Mouse (Mus musculus): ENCODE results near the gene Hmgn2. TPM values are rescaled to one million over a fixed set of nuclear protein-coding genes. Genes with fewer than 3 reads are reported as not detected.

The Hmgn2 gene
- total and polyA plus RNA-seq, 2 experiments from 2014 or later: 195 to 1,094 TPM

DNA sequence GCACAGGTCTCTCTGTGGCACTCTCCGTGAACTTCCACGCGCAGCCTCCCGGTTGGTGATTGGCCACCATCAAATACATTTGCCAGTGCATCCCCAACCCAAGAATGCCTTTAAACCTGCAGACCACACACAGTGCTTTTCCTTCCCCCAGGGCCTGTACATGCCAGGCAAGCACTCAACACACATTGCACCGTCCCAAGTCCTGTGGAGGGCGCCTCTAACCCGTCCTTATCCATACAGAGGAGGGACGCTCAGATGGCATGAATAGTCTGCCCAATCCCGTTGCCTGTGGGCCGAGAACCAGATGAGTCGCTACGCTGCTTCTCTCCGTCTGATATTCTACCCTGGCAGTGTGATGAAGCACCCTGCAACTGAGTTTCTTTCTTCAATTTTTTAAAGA lies 14.5 kb upstream of the Hmgn2 start:
- H3K4me3 ChIP-seq (ENCODE audit: low read length): no peak overlapping the region
- H3K27ac ChIP-seq: no peak overlapping the region
- ATAC-seq (no peak), DNase-seq (ENCODE audit: low spot score) (no peak)
- H3K27me3 ChIP-seq (ENCODE audit: insufficient read depth, low read length): no peaks in the 10 kb centered on the region
- 84% methylated on average over 13 of the region's 13 CpGs for WGBS
- TF ChIP-seq CTCF (IDR thresholded peaks at IDR 0.05; ENCODE audit: low read depth): peak; percentile 2; the same call in 1 of the 2 replicates
- peaks cover 27% of the 10 kb centered on the region; the same call in 1 of the 2 replicates for H3K36me3 ChIP-seq (ENCODE audit: insufficient read depth, low read length)
- no peak overlapping the region for H3K9ac ChIP-seq (replicated peaks; ENCODE audit: low read length)
- no peaks in the 10 kb centered on the region for H3K4me1 ChIP-seq (ENCODE audit: insufficient read depth, low read length)
- H3K9me3 ChIP-seq (ENCODE audit: low read length): no peaks in the 10 kb centered on the region
- H3K4me2 ChIP-seq (ENCODE audit: low read depth, low read length): no peak overlapping the region

DNA sequence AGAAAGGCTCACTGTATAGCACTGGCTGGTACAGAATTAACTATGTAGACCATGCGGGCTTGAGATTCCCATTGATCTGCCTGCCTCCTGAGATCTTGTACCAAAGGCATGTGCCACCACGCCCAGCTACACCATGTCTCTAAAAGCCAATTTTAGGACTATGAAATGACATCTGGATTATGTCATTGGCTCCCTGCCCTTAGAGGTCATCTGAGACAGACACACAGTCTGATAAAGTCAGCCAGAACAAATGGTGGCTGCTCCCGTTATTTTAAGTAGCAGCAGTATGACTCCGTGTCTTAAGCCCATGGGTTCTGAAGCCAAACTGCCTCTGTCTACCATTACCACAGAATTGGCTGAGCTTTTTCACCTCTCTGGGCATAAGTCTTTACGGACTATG lies 12.0 kb upstream of the Hmgn2 start:
- TF ChIP-seq CTCF (IDR thresholded peaks at IDR 0.05; ENCODE audit: low read depth): no peak
- Histone ChIP-seq H3K4me3 (ENCODE audit: low read length) (no peak overlapping the region), H3K4me2 (ENCODE audit: low read depth, low read length) (no peak overlapping the region), H3K9ac (replicated peaks; ENCODE audit: low read length) (no peak overlapping the region), H3K27me3 (ENCODE audit: insufficient read depth, low read length) (no peaks in the 10 kb centered on the region), H3K36me3 (ENCODE audit: insufficient read depth, low read length) (peaks cover 27% of the 10 kb centered on the region; the same call in 1 of the 2 replicates), H3K9me3 (ENCODE audit: low read length) (no peaks in the 10 kb centered on the region), H3K27ac (no peak overlapping the region), H3K4me1 (ENCODE audit: insufficient read depth, low read length) (no peaks in the 10 kb centered on the region)
- DNase-seq (ENCODE audit: low spot score) (no peak), ATAC-seq (no peak)
- 90% methylated on average over 5 of the region's 5 CpGs for WGBS

DNA sequence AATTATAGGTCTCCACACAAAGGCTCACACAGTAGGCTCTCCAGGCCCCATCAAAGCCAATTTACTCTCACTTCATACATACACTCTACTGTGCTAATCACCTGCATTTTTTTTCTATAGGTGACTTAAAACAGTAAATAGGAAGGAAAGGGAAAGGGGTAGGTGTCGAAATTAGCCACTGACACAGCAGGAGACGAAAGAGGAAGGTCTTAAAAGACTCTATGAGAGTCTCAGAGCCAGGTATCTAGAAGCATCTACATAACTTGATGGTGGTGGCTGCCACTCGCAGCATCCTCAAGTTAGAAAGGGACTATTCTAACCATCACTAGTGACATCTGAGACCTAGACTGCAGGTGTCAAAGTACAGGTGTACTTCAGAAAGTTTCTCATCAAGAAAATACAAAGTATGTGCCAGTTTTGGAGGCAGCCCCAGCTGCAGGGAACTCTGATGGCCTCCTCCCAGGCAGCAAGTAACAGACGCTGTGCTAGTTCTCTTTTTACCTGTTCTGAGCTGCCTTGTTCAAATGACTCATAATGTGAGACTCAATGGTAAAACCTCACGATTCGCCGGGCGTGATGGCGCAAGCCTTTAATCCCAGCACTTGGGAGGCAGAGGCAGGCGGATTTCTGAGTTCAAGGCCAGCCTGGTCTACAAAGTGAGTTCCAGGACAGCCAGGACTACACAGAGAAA lies 9.7 kb upstream of the Hmgn2 start:
- no peak overlapping the region for H3K27ac ChIP-seq
- WGBS: 94% methylated on average over 10 of the region's 10 CpGs
- no peaks in the 10 kb centered on the region for H3K9me3 ChIP-seq (ENCODE audit: low read length)
- no peak for DNase-seq (ENCODE audit: low spot score)
- H3K9ac ChIP-seq (replicated peaks; ENCODE audit: low read length): no peak overlapping the region
- H3K4me2 ChIP-seq (ENCODE audit: low read depth, low read length): no peak overlapping the region
- H3K27me3 ChIP-seq (ENCODE audit: insufficient read depth, low read length): no peaks in the 10 kb centered on the region
- H3K36me3 ChIP-seq (ENCODE audit: insufficient read depth, low read length): peaks cover 30% of the 10 kb centered on the region; the same call in 1 of the 2 replicates
- no peak overlapping the region for H3K4me3 ChIP-seq (ENCODE audit: low read length)
- no peak for ATAC-seq
- TF ChIP-seq CTCF (IDR thresholded peaks at IDR 0.05; ENCODE audit: low read depth): no peak
- no peaks in the 10 kb centered on the region for H3K4me1 ChIP-seq (ENCODE audit: insufficient read depth, low read length)

DNA sequence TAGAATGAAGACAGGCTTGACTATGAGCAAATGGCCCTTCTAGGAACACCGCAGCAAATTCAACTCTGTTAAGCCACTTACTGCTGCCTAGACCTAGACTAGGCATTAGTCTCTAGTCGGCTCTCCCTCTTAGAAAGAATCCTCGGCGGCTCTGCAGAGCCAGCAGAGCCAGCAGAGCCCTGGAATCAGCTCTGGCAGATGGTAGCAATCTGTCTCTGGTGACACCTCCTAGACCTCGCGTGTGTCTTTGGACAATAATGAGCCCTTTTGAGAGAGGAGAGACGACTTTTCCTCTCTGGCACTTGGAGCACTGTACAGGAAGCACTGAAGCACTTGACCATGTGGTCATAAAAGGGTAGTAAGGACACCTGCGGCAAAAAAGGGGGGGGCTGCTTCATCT lies 3.3 kb upstream of the Hmgn2 start:
- ATAC-seq (no peak), DNase-seq (ENCODE audit: low spot score) (peak; percentile 57)
- Histone ChIP-seq H3K4me1 (ENCODE audit: insufficient read depth, low read length) (peaks cover 17% of the 10 kb centered on the region; the same call in 1 of the 2 replicates), H3K4me2 (ENCODE audit: low read depth, low read length) (no peak overlapping the region), H3K27me3 (ENCODE audit: insufficient read depth, low read length) (no peaks in the 10 kb centered on the region), H3K36me3 (ENCODE audit: insufficient read depth, low read length) (peaks cover 6% of the 10 kb centered on the region; the same call in 1 of the 2 replicates), H3K9ac (replicated peaks; ENCODE audit: low read length) (no peak overlapping the region), H3K27ac (0 out of 2 replicates have a peak overlapping the region, but pooled peaks have one; percentile 100), H3K9me3 (ENCODE audit: low read length) (no peaks in the 10 kb centered on the region), H3K4me3 (ENCODE audit: low read length) (no peak overlapping the region)
- 50% methylated on average over 8 of the region's 8 CpGs for WGBS
- TF ChIP-seq CTCF (IDR thresholded peaks at IDR 0.05; ENCODE audit: low read depth): no peak

DNA sequence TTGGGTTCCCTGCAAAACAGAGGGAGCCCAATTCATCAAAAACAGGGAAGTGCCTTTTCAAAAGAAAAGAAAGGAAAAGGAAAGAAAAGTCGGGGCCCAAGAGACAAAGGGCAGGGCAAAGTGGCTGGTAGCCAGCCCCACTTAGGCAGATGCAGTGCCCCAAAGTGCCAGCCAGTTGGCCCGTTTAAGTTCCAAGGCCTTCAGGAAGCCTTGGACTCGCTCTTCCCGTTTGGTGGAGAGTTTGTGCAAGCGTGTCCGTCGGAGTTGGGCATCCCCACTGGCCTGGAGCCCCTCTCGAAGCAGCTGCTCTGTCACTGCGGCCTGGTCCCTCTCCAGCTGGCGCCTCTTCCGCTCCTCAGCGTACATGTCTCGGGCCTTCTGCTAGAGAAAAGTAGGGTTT lies 2.4 kb upstream of the Hmgn2 start:
- Histone ChIP-seq H3K9me3 (ENCODE audit: low read length) (no peaks in the 10 kb centered on the region), H3K27ac (peak overlapping the region; percentile 100), H3K4me1 (ENCODE audit: insufficient read depth, low read length) (peaks cover 24% of the 10 kb centered on the region), H3K4me2 (ENCODE audit: low read depth, low read length) (no peak overlapping the region), H3K36me3 (ENCODE audit: insufficient read depth, low read length) (peaks cover 3% of the 10 kb centered on the region; the same call in 1 of the 2 replicates), H3K27me3 (ENCODE audit: insufficient read depth, low read length) (no peaks in the 10 kb centered on the region), H3K9ac (replicated peaks; ENCODE audit: low read length) (no peak overlapping the region), H3K4me3 (ENCODE audit: low read length) (no peak overlapping the region)
- no peak for TF ChIP-seq CTCF (IDR thresholded peaks at IDR 0.05; ENCODE audit: low read depth)
- ATAC-seq: no peak
- 48% methylated on average over 13 of the region's 13 CpGs for WGBS
- DNase-seq (ENCODE audit: low spot score): peak; percentile 71

DNA sequence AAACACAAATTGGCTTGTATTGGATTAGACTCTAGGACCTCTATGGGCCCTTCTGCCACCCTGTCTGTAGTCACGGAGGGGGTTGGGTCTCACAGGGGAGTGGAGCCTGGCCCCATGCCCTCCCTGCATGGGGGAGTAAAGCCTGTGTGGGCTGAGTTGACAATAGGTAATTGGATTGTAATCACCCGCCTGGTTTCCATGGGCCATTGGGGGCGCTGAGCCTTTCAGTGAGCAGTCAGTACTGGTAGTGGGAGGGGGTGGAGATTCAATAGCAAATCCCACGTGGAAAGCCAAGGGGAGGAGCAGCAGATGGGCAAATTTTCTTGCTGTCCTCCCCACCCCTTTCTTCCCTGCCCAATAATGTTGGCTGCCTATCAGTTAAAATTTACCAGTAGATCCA lies 1.7 kb upstream of the Hmgn2 start:
- WGBS: 12% methylated on average over 4 of the region's 4 CpGs
- Histone ChIP-seq H3K9me3 (ENCODE audit: low read length) (no peaks in the 10 kb centered on the region), H3K27ac (peak overlapping the region; percentile 100; the same call in 1 of the 2 replicates), H3K36me3 (ENCODE audit: insufficient read depth, low read length) (peaks cover 7% of the 10 kb centered on the region; the same call in 1 of the 2 replicates), H3K4me1 (ENCODE audit: insufficient read depth, low read length) (peaks cover 24% of the 10 kb centered on the region), H3K4me2 (ENCODE audit: low read depth, low read length) (no peak overlapping the region), H3K27me3 (ENCODE audit: insufficient read depth, low read length) (no peaks in the 10 kb centered on the region), H3K9ac (replicated peaks; ENCODE audit: low read length) (no peak overlapping the region), H3K4me3 (ENCODE audit: low read length) (no peak overlapping the region)
- TF ChIP-seq CTCF (IDR thresholded peaks at IDR 0.05; ENCODE audit: low read depth): peak; percentile 42
- ATAC-seq (no peak), DNase-seq (ENCODE audit: low spot score) (peak; percentile 77)

Data from hindbrain, postnatal 0 days (tissue).